Mouse (Mus musculus) cortical plate, adult 2 months (tissue): Measurements from ENCODE around the gene H2-Q7.
"Not testable (repeated sequence)": the region's sequence is repeated elsewhere in the genome, so short reads cannot be mapped to it uniquely, and the experiment has no call there.

Experiments used
- CTCF ChIP-seq: fragments of 200-500 bp; IDR thresholded peaks from 2 replicates; pipeline ENCODE4 v1.5.1; 2011; ENCODE audit warnings: mild to moderate bottlenecking, control low read depth, low read length; ENCODE audit not compliant: insufficient read depth; ENCODE audit errors: extremely low read depth
- POLR2A ChIP-seq: fragments of 200-500 bp; IDR thresholded peaks from 2 replicates; pipeline ENCODE4 v1.6.1; 2011; ENCODE audit warnings: mild to moderate bottlenecking, low read length, control low read depth; ENCODE audit not compliant: insufficient read depth; ENCODE audit errors: extremely low read depth

DNA sequence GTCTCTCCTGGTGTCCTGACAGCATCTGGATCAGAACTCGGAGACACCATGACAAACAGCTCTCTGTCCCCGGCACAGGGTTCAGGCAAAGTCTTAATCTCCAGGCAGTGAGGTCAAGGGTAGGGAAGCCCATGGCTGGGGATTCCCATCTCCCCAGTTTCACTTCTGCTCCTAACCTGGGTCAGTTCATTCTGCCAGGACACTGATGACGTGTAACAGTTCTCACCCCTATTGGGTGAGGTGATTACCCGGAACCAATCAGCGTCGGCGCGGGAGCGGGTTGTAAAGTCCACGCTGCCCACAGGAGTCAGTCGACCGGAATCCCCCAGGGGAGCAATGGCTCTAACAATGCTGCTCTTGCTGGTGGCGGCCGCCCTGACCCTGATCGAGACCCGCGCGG is at the start of gene H2-Q7:
- TF ChIP-seq CTCF, POLR2A: not testable (repeated sequence)
